ENCODE assay signal across 9 mouse cellular contexts in genomic region chr3:27317288-27318024, GRCm38 (mm10). TPM values are rescaled to one million over a fixed set of nuclear protein-coding genes. Genes with fewer than 3 reads are reported as not detected.
DNase-seq lines count a peak whose midpoint lies in the region; ATAC-seq and TF ChIP-seq lines count a peak whose summit lies in the region.
"Had no signal": no experiment of that assay in that cellular context is flagged by ENCODE, and none has a peak within 500 bp of the region (broad histone marks: within the 10 kb centered on the region; RNA-seq: fewer than 3 reads in every experiment).

No protein-coding gene starts in this region.

- no peak for ATAC-seq in heart, embryonic 16.5 days (replicated peaks; ENCODE audit: extremely low read depth, insufficient read depth, low FRiP score)
- ATAC-seq in limb, embryonic 15.5 days (ENCODE audit: insufficient number of reproducible peaks, low FRiP score, low TSS enrichment, low read depth): no peak
- 0 out of 2 replicates have a peak, but pooled peaks have one; percentile 10 for ATAC-seq in stomach, embryonic 16.5 days (ENCODE audit: insufficient read depth, low FRiP score)

- peak overlapping the region; percentile 64 for H3K27ac ChIP-seq in heart, embryonic 16.5 days (ENCODE audit: low read length)
- peak overlapping the region; percentile 98 for H3K27ac ChIP-seq in thymus, adult 2 months (ENCODE audit: control insufficient read depth, insufficient read depth, low read length)
- no peak overlapping the region for H3K27ac ChIP-seq in limb, embryonic 15.5 days
- 0 out of 2 replicates have a peak overlapping the region, but pooled peaks have one; percentile 40 for H3K27ac ChIP-seq in stomach, embryonic 16.5 days (ENCODE audit: low read length)

- DNase-seq in heart, postnatal 4 days: no peak
- DNase-seq in thymus, adult 2 months: peak; percentile 11
- no peak for DNase-seq in thymus, adult 18-20 months
- DNase-seq in cerebellum, postnatal 10 days: no peak
- DNase-seq in layer of hippocampus, adult 11-12 months (ENCODE audit: low spot score): no peak
- DNase-seq: cerebellum, postnatal 25 days had no signal

- peak overlapping the region; percentile 49 for H3K4me3 ChIP-seq in heart, embryonic 16.5 days (ENCODE audit: low read length)
- peak overlapping the region; percentile 98 for H3K4me3 ChIP-seq in thymus, adult 2 months (ENCODE audit: control insufficient read depth, insufficient read depth, low read length)
- H3K4me3 ChIP-seq in limb, embryonic 15.5 days: no peak overlapping the region
- H3K4me3 ChIP-seq in stomach, embryonic 16.5 days (replicated peaks; ENCODE audit: low read length): peak overlapping the region; percentile 29

- H3K36me3 ChIP-seq in heart, embryonic 16.5 days (ENCODE audit: control insufficient read depth, insufficient read depth): no peaks in the 10 kb centered on the region
- H3K36me3 ChIP-seq in thymus, adult 2 months (ENCODE audit: control insufficient read depth, insufficient read depth, low read length): no peaks in the 10 kb centered on the region
- H3K36me3 ChIP-seq in limb, embryonic 15.5 days: no peaks in the 10 kb centered on the region
- H3K36me3 ChIP-seq in stomach, embryonic 16.5 days (ENCODE audit: control insufficient read depth, insufficient read depth, low read length): no peaks in the 10 kb centered on the region

- peaks cover 6% of the 10 kb centered on the region for H3K4me1 ChIP-seq in heart, embryonic 16.5 days (ENCODE audit: control insufficient read depth, insufficient read depth, low read length)
- peaks cover 19% of the 10 kb centered on the region for H3K4me1 ChIP-seq in thymus, adult 2 months (replicated peaks; ENCODE audit: control insufficient read depth, insufficient read depth, low read length)
- peaks cover 9% of the 10 kb centered on the region for H3K4me1 ChIP-seq in limb, embryonic 15.5 days
- H3K4me1 ChIP-seq in stomach, embryonic 16.5 days (ENCODE audit: control insufficient read depth, insufficient read depth, low read length): peaks cover 7% of the 10 kb centered on the region; the same call in 1 of the 2 replicates

- peak overlapping the region; percentile 63 for H3K4me2 ChIP-seq in heart, embryonic 16.5 days (ENCODE audit: low read depth, low read length)
- H3K4me2 ChIP-seq in limb, embryonic 15.5 days: peak overlapping the region; percentile 22; the same call in 1 of the 2 replicates
- peak overlapping the region; percentile 47 for H3K4me2 ChIP-seq in stomach, embryonic 16.5 days (ENCODE audit: low read depth, low read length)

- 21% methylated on average over 4 of the region's 4 CpGs for WGBS in heart, embryonic 16.5 days
- 0% methylated on average over 4 of the region's 4 CpGs for WGBS in thymus, adult 2 months
- WGBS in limb, embryonic 15.5 days: 12% methylated on average over 4 of the region's 4 CpGs
- WGBS in stomach, embryonic 16.5 days: 21% methylated on average over 4 of the region's 4 CpGs

- H3K27me3 ChIP-seq in heart, embryonic 16.5 days (ENCODE audit: control insufficient read depth, insufficient read depth, low read length): no peaks in the 10 kb centered on the region
- H3K27me3 ChIP-seq in thymus, adult 2 months (ENCODE audit: control insufficient read depth, insufficient read depth, low read length): no peaks in the 10 kb centered on the region
- H3K27me3 ChIP-seq in limb, embryonic 15.5 days: no peaks in the 10 kb centered on the region
- H3K27me3 ChIP-seq in stomach, embryonic 16.5 days (ENCODE audit: control insufficient read depth, insufficient read depth, low read length): no peaks in the 10 kb centered on the region

- peak overlapping the region; percentile 57 for H3K9ac ChIP-seq in heart, embryonic 16.5 days (ENCODE audit: low read length)
- no peak overlapping the region for H3K9ac ChIP-seq in limb, embryonic 15.5 days
- peak overlapping the region; percentile 43; the same call in 1 of the 2 replicates for H3K9ac ChIP-seq in stomach, embryonic 16.5 days (ENCODE audit: low read length)

- no peaks in the 10 kb centered on the region for H3K9me3 ChIP-seq in heart, embryonic 16.5 days (replicated peaks; ENCODE audit: control insufficient read depth, low read length)
- H3K9me3 ChIP-seq in limb, embryonic 15.5 days: no peaks in the 10 kb centered on the region
- no peaks in the 10 kb centered on the region for H3K9me3 ChIP-seq in stomach, embryonic 16.5 days (replicated peaks; ENCODE audit: control insufficient read depth, low read length)

- no peak for TF ChIP-seq POLR2A in thymus, adult 2 months (IDR thresholded peaks at IDR 0.05; ENCODE audit: control insufficient read depth, extremely low read depth, insufficient read depth, low read length, poor library complexity)

- TF ChIP-seq CTCF in thymus, adult 2 months (IDR thresholded peaks at IDR 0.05; ENCODE audit: borderline replicate concordance, control insufficient read depth, extremely low read depth, insufficient read depth, low read length, poor library complexity): no peak

RNA-seq across cellular contexts. Expression of gene Tnfsf10, which starts 0.6 kb away (rescaled TPM):
- polyA plus RNA-seq in heart, embryonic 16.5 days (2015; fragmentation: Nextera tagmentation; extraction: Ambion mirVana): 0.84 and 1.00 TPM in 2 replicates
- 1 to 10 TPM; 5.5 to 7.1 TPM for total RNA-seq in heart, postnatal 4 days (2021)
- 6.3 and 7.1 TPM in 2 replicates for polyA plus RNA-seq in thymus, adult 2 months (2012; rRNA removed)
- polyA plus RNA-seq in limb, embryonic 15.5 days (2015; fragmentation: Nextera tagmentation; extraction: Ambion mirVana): 0.10 and 0.15 TPM in 2 replicates
- polyA plus RNA-seq in stomach, embryonic 16.5 days (2015; fragmentation: Nextera tagmentation; extraction: Ambion mirVana): 0.40 and 0.62 TPM in 2 replicates

RNA-seq across cellular contexts. Expression of gene Ghsr, which starts 53.7 kb away (rescaled TPM):
- not detected in 2 replicates for polyA plus RNA-seq in heart, embryonic 16.5 days (2015; fragmentation: Nextera tagmentation; extraction: Ambion mirVana)
- total RNA-seq in heart, postnatal 4 days (2021): not detected
- 0.05 and 0.13 TPM in 2 replicates for polyA plus RNA-seq in thymus, adult 2 months (2012; rRNA removed)
- not detected in 2 replicates for polyA plus RNA-seq in limb, embryonic 15.5 days (2015; fragmentation: Nextera tagmentation; extraction: Ambion mirVana)
- polyA plus RNA-seq in stomach, embryonic 16.5 days (2015; fragmentation: Nextera tagmentation; extraction: Ambion mirVana): not detected in 2 replicates
